Mouse (Mus musculus) midbrain, embryonic 16.5 days (tissue): Measurements from ENCODE around the gene Acbd7. TPM values are rescaled to one million over a fixed set of nuclear protein-coding genes. Genes with fewer than 3 reads are reported as not detected.
A peak's percentile ranks its signal among the peaks of the same experiment; 100 is the strongest.

Experiments used
- ATAC-seq: fragments of 200-750 bp; cut with Nextera tagmentation; 2 replicates; pipeline ENCODE4 v1.8.0; 2017; ENCODE audit warnings: moderate TSS enrichment
- H3K27ac ChIP-seq: fragments of 300-500 bp; sonication (generic); 2 replicates; pipeline ENCODE4 v1.5.1; 2014; ENCODE audit warnings: mild to moderate bottlenecking, low read length, mixed read lengths
- H3K27me3 ChIP-seq: fragments of 300-500 bp; sonication (generic); 2 replicates; pipeline ENCODE4 v1.6.1; 2014; ENCODE audit warnings: low read depth, low read length, mixed read lengths; ENCODE audit not compliant: control insufficient read depth, insufficient read depth
- H3K36me3 ChIP-seq: fragments of 300-500 bp; sonication (generic); 2 replicates; pipeline ENCODE4 v1.6.1; 2014; ENCODE audit warnings: mild to moderate bottlenecking, low read length, moderate library complexity, mixed read lengths; ENCODE audit not compliant: control insufficient read depth, insufficient read depth
- H3K4me1 ChIP-seq: fragments of 300-500 bp; sonication (generic); 2 replicates; pipeline ENCODE4 v1.6.1; 2014; ENCODE audit warnings: mild to moderate bottlenecking, low read length, mixed read lengths; ENCODE audit not compliant: control insufficient read depth, insufficient read depth
- H3K4me2 ChIP-seq: fragments of 300-500 bp; sonication (generic); 2 replicates; pipeline ENCODE4 v1.6.1; 2014; ENCODE audit warnings: mild to moderate bottlenecking, low read length, mixed read lengths
- H3K4me3 ChIP-seq: fragments of 300-500 bp; sonication (generic); 2 replicates; pipeline ENCODE4 v1.5.1; 2014; ENCODE audit warnings: low read depth, mild to moderate bottlenecking, low read length, moderate library complexity, mixed read lengths
- H3K9ac ChIP-seq: fragments of 300-500 bp; sonication (generic); 2 replicates; pipeline ENCODE4 v1.6.1; 2014; ENCODE audit warnings: low read depth, low read length, mixed read lengths
- H3K9me3 ChIP-seq: fragments of 300-500 bp; sonication (generic); replicated peaks from 2 replicates; pipeline ENCODE4 v1.6.1; 2014; ENCODE audit warnings: mild to moderate bottlenecking, low read length, mixed read lengths; ENCODE audit not compliant: control insufficient read depth, poor library complexity, severe bottlenecking
- WGBS: fragments of 180-500 bp; shearing (Covaris S2); extraction: QIAGEN DNeasy Blood & Tissue Kit; methylation state at CpG from one replicate; pipeline ENCODE4 v1.1.7; 2014; 5-methylcytosine and 5-hydroxymethylcytosine counted together
- polyA plus RNA-seq: library from polyadenylated mRNA; unstranded; fragments of >200 nt; fragmentation: Nextera tagmentation; extraction: Ambion mirVana; gene quantifications from 2 replicates; pipeline ENCODE4 v1.2.1, GENCODE M21; 2015

Acbd7 gene
- 4.3 and 7.3 TPM in 2 replicates for polyA plus RNA-seq

DNA sequence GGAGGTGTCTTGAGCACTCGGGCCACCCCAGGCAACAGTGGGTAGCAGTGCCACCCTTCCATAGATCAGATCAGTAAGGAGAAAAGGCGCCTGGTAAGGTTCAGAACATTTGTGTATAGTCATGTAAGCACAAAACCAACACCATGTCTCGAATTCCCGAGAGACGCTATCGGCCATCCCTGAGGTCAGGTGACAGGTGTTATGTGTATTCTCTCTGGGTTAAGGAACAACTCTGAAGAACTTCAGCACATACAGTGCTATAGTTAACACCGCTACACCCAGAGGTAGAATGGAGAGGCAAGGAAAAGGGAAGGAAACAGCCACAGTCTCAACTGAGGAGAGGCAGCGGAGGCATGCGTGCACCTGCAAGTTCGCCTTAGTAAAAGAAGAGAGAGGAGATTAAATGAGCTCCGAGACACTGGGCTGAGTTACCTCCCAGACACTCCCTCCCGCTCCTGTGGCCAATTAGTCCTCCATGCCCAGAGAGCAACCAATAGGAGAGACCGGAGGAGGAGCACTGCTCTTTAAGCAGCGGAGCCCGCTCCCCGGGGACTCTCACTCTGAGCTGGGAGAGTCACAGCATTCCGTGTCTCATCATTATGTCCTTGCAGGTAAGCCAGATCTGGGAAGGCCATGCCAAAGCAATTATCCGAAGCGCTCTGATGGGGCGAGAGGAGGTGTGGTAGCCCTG is at the start of gene Acbd7:
Gene Acbd7, plus strand, starts transcription at position 558 of the 691 bp plus-strand sequence.
- Histone ChIP-seq H3K4me3 (peak within 1 kb of the TSS; percentile 38), H3K9me3 (no peaks in the 10 kb centered on the region), H3K36me3 (no peaks in the 10 kb centered on the region), H3K27ac (no peak within 1 kb of the TSS), H3K4me1 (peaks cover 20% of the 10 kb centered on the region), H3K9ac (peak within 1 kb of the TSS; percentile 43), H3K4me2 (peak within 1 kb of the TSS; percentile 80), H3K27me3 (no peaks in the 10 kb centered on the region; the same call in 1 of the 2 replicates)
- 2% methylated on average over 20 of the region's 20 CpGs for WGBS
- no peak for ATAC-seq

DNA sequence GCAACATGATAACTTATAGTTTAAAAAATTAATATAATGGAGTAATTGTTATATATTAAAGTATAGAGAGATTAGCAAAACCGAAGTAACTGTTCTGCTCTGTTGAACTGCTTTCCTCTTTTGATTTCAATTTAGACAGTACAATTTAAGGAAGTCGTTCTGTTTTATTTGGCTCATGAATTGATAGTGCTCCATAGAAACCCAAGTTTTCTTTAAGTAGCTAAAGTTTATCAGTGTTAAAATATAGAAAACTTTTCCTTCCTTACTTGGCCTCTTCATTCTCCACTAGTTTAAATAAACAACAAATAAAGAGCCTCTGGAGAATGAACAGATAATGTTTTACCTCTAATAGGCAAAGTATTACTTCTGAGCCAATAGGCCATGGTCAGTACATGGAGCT is 49.7 kb upstream of the Acbd7 start:
- WGBS, result 86% methylated on average over 2 of the region's 2 CpGs
- no peak overlapping the region for H3K4me3 ChIP-seq
- no peak overlapping the region for H3K9ac ChIP-seq
- no peaks in the 10 kb centered on the region for H3K9me3 ChIP-seq
- no peak overlapping the region for H3K4me2 ChIP-seq
- no peaks in the 10 kb centered on the region for H3K36me3 ChIP-seq
- H3K27me3 ChIP-seq, result no peaks in the 10 kb centered on the region
- H3K4me1 ChIP-seq, result peaks cover 17% of the 10 kb centered on the region
- no peak overlapping the region for H3K27ac ChIP-seq
- no peak for ATAC-seq

DNA sequence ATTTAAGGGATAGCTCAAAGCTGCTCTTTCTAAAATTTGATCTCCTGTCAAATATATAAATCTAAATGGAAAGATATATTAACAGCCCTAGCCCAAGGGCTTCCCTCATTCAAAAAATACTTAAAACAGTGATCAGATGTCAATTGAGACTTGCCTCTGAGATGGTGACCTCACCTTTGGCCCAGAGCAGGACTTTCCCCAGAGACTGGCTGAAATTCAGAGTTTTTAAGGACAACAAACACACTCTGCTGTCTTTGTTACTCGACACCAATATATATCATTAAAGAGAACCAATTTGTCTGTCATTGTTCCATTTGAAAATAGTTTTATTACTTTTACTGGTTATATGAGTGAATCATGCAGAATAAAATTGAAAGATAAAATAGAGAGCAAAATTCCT is 46.4 kb upstream of the Acbd7 start:
- Histone ChIP-seq H3K4me3 (no peak overlapping the region), H3K27me3 (no peaks in the 10 kb centered on the region), H3K36me3 (no peaks in the 10 kb centered on the region), H3K9ac (no peak overlapping the region), H3K27ac (no peak overlapping the region), H3K9me3 (no peaks in the 10 kb centered on the region), H3K4me2 (no peak overlapping the region), H3K4me1 (peaks cover 12% of the 10 kb centered on the region)
- 89% methylated on average over 1 of the region's 1 CpGs for WGBS
- no peak for ATAC-seq

DNA sequence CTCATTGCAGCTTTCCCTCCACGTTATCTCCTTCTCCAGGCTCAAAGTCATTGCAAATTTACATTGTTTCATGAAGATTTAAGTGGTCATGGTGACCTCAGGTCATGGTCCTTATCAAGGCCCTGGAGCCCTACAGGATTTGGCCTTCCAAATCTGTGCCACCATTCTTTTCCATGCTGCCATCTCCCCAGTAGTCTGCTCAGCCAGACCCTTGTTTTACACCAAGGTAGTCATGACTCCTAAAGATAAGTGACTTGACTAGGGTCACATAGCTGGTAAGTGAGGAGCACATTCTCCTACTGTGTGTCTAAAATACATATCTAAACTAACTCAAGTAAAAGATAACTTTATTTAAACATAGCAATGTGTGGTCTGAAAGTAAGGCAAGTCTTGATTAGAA is 43.8 kb upstream of the Acbd7 start:
- 87% methylated on average over 1 of the region's 1 CpGs for WGBS
- Histone ChIP-seq H3K4me1 (no peaks in the 10 kb centered on the region), H3K4me2 (no peak overlapping the region), H3K27me3 (no peaks in the 10 kb centered on the region), H3K4me3 (no peak overlapping the region), H3K36me3 (no peaks in the 10 kb centered on the region), H3K27ac (no peak overlapping the region), H3K9ac (no peak overlapping the region), H3K9me3 (no peaks in the 10 kb centered on the region)
- ATAC-seq, result no peak

DNA sequence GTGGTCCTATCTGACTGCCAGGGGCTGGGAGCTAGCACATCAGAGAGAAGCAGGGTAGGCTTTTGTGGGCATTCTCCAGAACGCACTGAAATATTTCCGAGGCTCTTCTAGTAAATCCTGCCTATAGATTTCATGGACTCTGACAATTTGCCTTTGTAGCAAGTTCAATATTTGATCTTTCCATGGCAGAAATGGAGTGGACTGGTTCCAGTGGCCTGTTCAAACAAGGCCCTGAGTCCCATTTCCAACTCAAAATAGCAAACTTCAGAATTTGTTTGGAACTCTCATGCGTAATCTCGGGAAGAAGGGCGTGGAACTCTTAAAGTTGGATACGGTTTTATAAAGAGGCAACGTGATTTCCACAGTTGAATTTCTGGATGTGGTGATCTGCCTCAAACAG is 40.1 kb upstream of the Acbd7 start:
- 88% methylated on average over 7 of the region's 7 CpGs for WGBS
- no peaks in the 10 kb centered on the region for H3K27me3 ChIP-seq
- H3K27ac ChIP-seq, result no peak overlapping the region
- H3K4me1 ChIP-seq, result no peaks in the 10 kb centered on the region
- H3K9me3 ChIP-seq, result no peaks in the 10 kb centered on the region
- no peak overlapping the region for H3K4me3 ChIP-seq
- no peak for ATAC-seq
- H3K9ac ChIP-seq, result no peak overlapping the region
- no peaks in the 10 kb centered on the region for H3K36me3 ChIP-seq
- H3K4me2 ChIP-seq, result no peak overlapping the region

DNA sequence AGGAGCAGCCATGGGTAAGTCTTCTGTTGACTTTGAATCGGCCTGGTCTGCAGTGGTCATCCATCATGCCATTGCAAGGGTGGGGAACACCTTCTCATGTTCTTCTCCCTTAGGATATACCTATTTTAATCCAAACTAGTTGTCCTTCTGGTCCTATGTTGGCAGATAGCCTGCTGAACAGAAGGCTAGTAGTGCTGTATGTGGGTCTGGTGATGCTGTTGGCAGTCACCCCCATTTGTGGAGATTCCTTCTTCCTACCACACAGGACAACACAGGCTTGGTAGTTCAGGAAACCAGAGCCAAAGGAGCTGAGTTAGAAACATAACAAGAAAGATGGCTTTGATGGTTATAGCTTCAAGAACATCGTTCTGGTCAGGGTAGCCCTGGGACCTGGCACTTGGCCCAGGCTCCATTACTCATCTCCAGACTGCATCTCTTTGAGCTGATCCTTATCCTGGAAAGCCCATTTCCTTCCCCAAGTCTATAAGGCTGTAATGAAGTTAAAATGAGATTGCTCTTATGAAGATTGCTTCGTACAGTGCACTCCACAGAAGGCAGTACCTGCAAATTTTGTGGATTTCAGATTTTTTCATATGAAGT is 30.4 kb upstream of the Acbd7 start:
- Histone ChIP-seq H3K9me3 (no peaks in the 10 kb centered on the region), H3K4me3 (no peak overlapping the region), H3K27me3 (no peaks in the 10 kb centered on the region), H3K4me2 (no peak overlapping the region), H3K9ac (no peak overlapping the region), H3K4me1 (no peaks in the 10 kb centered on the region), H3K36me3 (peaks cover 13% of the 10 kb centered on the region), H3K27ac (no peak overlapping the region)
- WGBS, result 87% methylated on average over 3 of the region's 3 CpGs
- no peak for ATAC-seq

DNA sequence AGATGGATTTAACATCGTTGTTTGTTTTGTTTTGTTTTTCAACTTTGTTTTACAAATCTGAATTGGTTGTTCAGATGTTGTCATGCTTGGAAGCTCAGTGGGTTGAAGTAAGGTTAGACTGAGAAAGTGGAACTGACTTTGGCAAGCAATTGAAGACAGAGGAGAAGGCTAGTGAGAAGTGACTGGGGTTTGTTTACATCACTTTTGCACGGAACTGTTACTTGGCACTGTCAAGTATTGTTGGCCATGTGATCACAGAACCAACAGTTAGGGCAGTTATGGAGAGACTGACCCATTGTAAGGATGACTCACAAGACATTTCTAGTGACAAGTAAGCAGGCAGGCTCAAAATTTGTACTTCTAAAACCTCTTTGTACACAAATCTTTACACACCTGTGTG is 12.8 kb upstream of the Acbd7 start:
- WGBS, result 91% methylated on average over 2 of the region's 2 CpGs
- Histone ChIP-seq H3K4me1 (no peaks in the 10 kb centered on the region), H3K9ac (no peak overlapping the region), H3K27me3 (no peaks in the 10 kb centered on the region), H3K27ac (no peak overlapping the region), H3K4me3 (no peak overlapping the region), H3K4me2 (no peak overlapping the region), H3K36me3 (peaks cover 45% of the 10 kb centered on the region), H3K9me3 (no peaks in the 10 kb centered on the region; the same call in 1 of the 2 replicates)
- ATAC-seq, result no peak

DNA sequence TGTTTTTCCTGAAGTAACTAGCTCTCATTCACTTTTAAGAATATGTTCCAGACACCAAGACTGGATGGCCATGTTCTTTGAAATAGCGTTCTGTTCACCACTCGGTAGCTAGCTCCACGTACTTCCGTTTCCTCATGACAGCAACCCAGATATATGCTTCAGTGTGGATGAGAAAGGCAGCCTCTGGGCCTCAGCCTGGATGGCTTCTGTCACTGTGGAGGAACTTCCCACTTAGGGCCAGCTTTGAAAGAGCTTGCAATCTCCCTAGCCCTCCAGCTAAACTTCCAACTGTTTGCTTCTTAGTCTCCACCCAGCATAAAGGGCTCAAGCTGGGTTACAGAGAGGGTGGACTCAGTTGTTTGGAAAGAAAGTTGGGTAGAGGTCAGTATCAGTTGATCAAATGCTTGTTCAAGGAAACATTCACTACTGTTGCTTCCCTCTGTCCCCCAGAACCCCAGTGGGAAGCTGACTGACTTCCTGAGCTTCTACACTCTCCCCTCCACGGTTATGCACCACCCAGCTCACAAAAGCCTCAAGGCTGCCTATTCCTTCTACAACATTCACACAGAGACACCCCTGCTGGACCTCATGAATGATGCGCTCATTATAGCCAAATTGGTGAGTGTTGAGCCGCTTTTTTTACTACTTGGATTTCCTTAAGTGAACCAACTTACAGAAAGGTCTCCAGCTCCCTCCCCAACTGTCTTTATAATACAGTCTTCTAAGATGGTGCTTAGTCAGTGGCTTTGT is 11.4 kb upstream of the Acbd7 start:
- Histone ChIP-seq H3K36me3 (peaks cover 52% of the 10 kb centered on the region), H3K4me3 (no peak overlapping the region), H3K4me2 (no peak overlapping the region), H3K27ac (no peak overlapping the region), H3K9me3 (no peaks in the 10 kb centered on the region; the same call in 1 of the 2 replicates), H3K4me1 (no peaks in the 10 kb centered on the region), H3K9ac (no peak overlapping the region), H3K27me3 (no peaks in the 10 kb centered on the region)
- WGBS, result 97% methylated on average over 7 of the region's 7 CpGs
- no peak for ATAC-seq

DNA sequence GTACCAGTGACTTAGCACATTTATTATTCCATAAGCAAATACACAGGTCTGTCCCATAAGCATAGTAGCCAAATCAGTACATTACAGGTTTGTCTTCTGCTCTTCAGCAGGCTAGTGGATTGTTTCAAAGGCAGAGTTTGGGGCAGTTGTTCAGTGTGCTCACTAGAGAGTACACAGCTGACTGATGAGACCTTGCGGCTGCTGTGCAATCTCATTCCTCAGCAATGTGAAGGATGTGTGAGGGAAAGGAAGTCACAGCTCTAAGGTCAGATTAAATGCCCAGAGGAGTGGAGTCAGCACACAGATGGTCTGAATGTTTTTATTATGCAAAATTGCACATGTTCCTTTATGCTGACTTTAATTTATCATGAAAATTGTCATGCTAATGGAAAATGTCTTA is 9.4 kb upstream of the Acbd7 start:
- Histone ChIP-seq H3K27me3 (no peaks in the 10 kb centered on the region), H3K27ac (no peak overlapping the region), H3K9ac (no peak overlapping the region), H3K4me2 (no peak overlapping the region), H3K4me1 (peaks cover 7% of the 10 kb centered on the region), H3K9me3 (no peaks in the 10 kb centered on the region; the same call in 1 of the 2 replicates), H3K36me3 (peaks cover 49% of the 10 kb centered on the region), H3K4me3 (no peak overlapping the region)
- WGBS, result 78% methylated on average over 1 of the region's 1 CpGs
- ATAC-seq, result no peak
